Mouse (Mus musculus) hindbrain, embryonic 14.5 days (tissue): ENCODE measurements around the gene Izumo4. TPM values are rescaled to one million over a fixed set of nuclear protein-coding genes. Genes with fewer than 3 reads are reported as not detected.

ENCODE experiments used
- ATAC-seq: fragments of 200-750 bp; cut with Nextera tagmentation; 2 replicates; pipeline ENCODE4 v1.8.0; 2017; ENCODE audit warnings: moderate number of reproducible peaks, mild to moderate bottlenecking, moderate TSS enrichment, moderate library complexity; ENCODE audit not compliant: low FRiP score
- DNase-seq: peaks from one replicate; pipeline ENCODE4 v3.0.0-alpha.2; 2015; ENCODE audit warnings: low spot score
- H3K27ac ChIP-seq: fragments of 300-500 bp; sonication (generic); 2 replicates; pipeline ENCODE4 v1.5.1; 2014; ENCODE audit warnings: mild to moderate bottlenecking, moderate library complexity
- H3K27me3 ChIP-seq: fragments of 300-500 bp; sonication (generic); 2 replicates; pipeline ENCODE4 v1.6.1; 2014; ENCODE audit warnings: mild to moderate bottlenecking, low read length, mixed read lengths; ENCODE audit not compliant: control insufficient read depth, insufficient read depth
- H3K36me3 ChIP-seq: fragments of 300-500 bp; sonication (generic); replicated peaks from 2 replicates; pipeline ENCODE4 v1.6.1; 2014; ENCODE audit not compliant: control insufficient read depth, insufficient read depth
- H3K4me1 ChIP-seq: fragments of 300-500 bp; sonication (generic); replicated peaks from 2 replicates; pipeline ENCODE4 v1.6.1; 2014; ENCODE audit warnings: antibody characterized with exemption, low read length, mixed read lengths; ENCODE audit not compliant: control insufficient read depth, insufficient read depth
- H3K4me2 ChIP-seq: fragments of 300-500 bp; sonication (generic); replicated peaks from 2 replicates; pipeline ENCODE4 v1.6.1; 2014; ENCODE audit warnings: mild to moderate bottlenecking, moderate library complexity
- H3K4me3 ChIP-seq: fragments of 300-500 bp; sonication (generic); replicated peaks from 2 replicates; pipeline ENCODE4 v1.5.1; 2014; ENCODE audit warnings: mild to moderate bottlenecking, low read length
- H3K9ac ChIP-seq: fragments of 300-500 bp; sonication (generic); 2 replicates; pipeline ENCODE4 v1.6.1; 2014
- H3K9me3 ChIP-seq: fragments of 300-500 bp; sonication (generic); 2 replicates; pipeline ENCODE4 v1.6.1; 2016; ENCODE audit warnings: low read length; ENCODE audit not compliant: control insufficient read depth
- WGBS: fragments of 180-500 bp; shearing (Covaris S2); extraction: QIAGEN DNeasy Blood & Tissue Kit; methylation state at CpG from one replicate; pipeline ENCODE4 v1.1.7; 2014; 5-methylcytosine and 5-hydroxymethylcytosine counted together
- polyA plus RNA-seq: library from polyadenylated mRNA; unstranded; fragments of >200 nt; fragmentation: Nextera tagmentation; extraction: Ambion mirVana; gene quantifications from 2 replicates; pipeline ENCODE4 v1.2.1, GENCODE M21; 2014

Gene Izumo4
- polyA plus RNA-seq, 1 experiment from 2014 or later = 20.4 TPM

- Histone ChIP-seq H3K4me3 (no peak overlapping the region), H3K9me3 (no peaks in the 10 kb centered on the region), H3K27me3 (no peaks in the 10 kb centered on the region), H3K36me3 (no peaks in the 10 kb centered on the region), H3K4me2 (peak overlapping the region; percentile 32), H3K9ac (no peak overlapping the region; the same call in 1 of the 2 replicates), H3K4me1 (peaks cover 25% of the 10 kb centered on the region), H3K27ac (peak overlapping the region; percentile 17; the same call in 1 of the 2 replicates)
- DNase-seq (peak; percentile 87), ATAC-seq (no peak)
- 14% methylated on average over 10 of the region's 10 CpGs for WGBS
Observed at GRCm38 (mm10) chr10:80659213-80659612, 42.8 kb upstream of the Izumo4 start.

GRCm38 (mm10) chr10:80661149-80661548 is 40.8 kb upstream of the Izumo4 start:
- Histone ChIP-seq H3K36me3 (peaks cover 9% of the 10 kb centered on the region), H3K4me1 (peaks cover 13% of the 10 kb centered on the region), H3K27me3 (no peaks in the 10 kb centered on the region), H3K9ac (no peak overlapping the region), H3K9me3 (no peaks in the 10 kb centered on the region), H3K27ac (no peak overlapping the region), H3K4me3 (no peak overlapping the region), H3K4me2 (no peak overlapping the region)
- DNase-seq (no peak), ATAC-seq (no peak)
- WGBS = 38% methylated on average over 5 of the region's 5 CpGs

- DNase-seq (no peak), ATAC-seq (no peak)
- H3K36me3 ChIP-seq = peaks cover 34% of the 10 kb centered on the region
- no peak overlapping the region for H3K4me2 ChIP-seq
- no peak overlapping the region for H3K4me3 ChIP-seq
- no peak overlapping the region; the same call in 1 of the 2 replicates for H3K27ac ChIP-seq
- WGBS = 67% methylated on average over 5 of the region's 5 CpGs
- H3K9me3 ChIP-seq = no peaks in the 10 kb centered on the region
- peaks cover 5% of the 10 kb centered on the region; the same call in 1 of the 2 replicates for H3K4me1 ChIP-seq
- H3K9ac ChIP-seq = no peak overlapping the region
- H3K27me3 ChIP-seq = no peaks in the 10 kb centered on the region
Observed at GRCm38 (mm10) chr10:80663485-80664196, 38.3 kb upstream of the Izumo4 start.

GRCm38 (mm10) chr10:80664197-80665015 is 37.6 kb upstream of the Izumo4 start:
- Histone ChIP-seq H3K27ac (no peak overlapping the region; the same call in 1 of the 2 replicates), H3K4me2 (0 out of 2 replicates have a peak overlapping the region, but pooled peaks have one; percentile 2)
- ATAC-seq = no peak

GRCm38 (mm10) chr10:80665016-80665380 is 37.0 kb upstream of the Izumo4 start:
- no peak overlapping the region for H3K27ac ChIP-seq
- H3K27me3 ChIP-seq = no peaks in the 10 kb centered on the region
- no peak overlapping the region for H3K4me2 ChIP-seq
- H3K9me3 ChIP-seq = no peaks in the 10 kb centered on the region
- peak overlapping the region; percentile 11; the same call in 1 of the 2 replicates for H3K9ac ChIP-seq
- H3K4me3 ChIP-seq = no peak overlapping the region
- 25% methylated on average over 10 of the region's 10 CpGs for WGBS
- peaks cover 48% of the 10 kb centered on the region for H3K36me3 ChIP-seq
- H3K4me1 ChIP-seq = no peaks in the 10 kb centered on the region; the same call in 1 of the 2 replicates
- DNase-seq (no peak), ATAC-seq (no peak)

More at GRCm38 (mm10) chr10:80664197-80665015, 37.6 kb upstream of the Izumo4 start:
- peak overlapping the region; percentile 11; the same call in 1 of the 2 replicates for H3K9ac ChIP-seq
- DNase-seq = no peak
- H3K27me3 ChIP-seq = no peaks in the 10 kb centered on the region
- 46% methylated on average over 16 of the region's 16 CpGs for WGBS
- H3K4me1 ChIP-seq = no peaks in the 10 kb centered on the region; the same call in 1 of the 2 replicates
- H3K9me3 ChIP-seq = no peaks in the 10 kb centered on the region
- H3K4me3 ChIP-seq = no peak overlapping the region
- peaks cover 42% of the 10 kb centered on the region for H3K36me3 ChIP-seq

- DNase-seq (no peak), ATAC-seq (no peak)
- H3K36me3 ChIP-seq = peaks cover 52% of the 10 kb centered on the region
- no peaks in the 10 kb centered on the region; the same call in 1 of the 2 replicates for H3K4me1 ChIP-seq
- no peaks in the 10 kb centered on the region for H3K27me3 ChIP-seq
- H3K9me3 ChIP-seq = no peaks in the 10 kb centered on the region
- H3K9ac ChIP-seq = no peak overlapping the region
- 65% methylated on average over 4 of the region's 4 CpGs for WGBS
- no peak overlapping the region for H3K27ac ChIP-seq
- no peak overlapping the region for H3K4me2 ChIP-seq
- H3K4me3 ChIP-seq = no peak overlapping the region
Observed at GRCm38 (mm10) chr10:80665459-80665858, 36.5 kb upstream of the Izumo4 start.

- no peak overlapping the region for H3K4me3 ChIP-seq
- H3K4me2 ChIP-seq = no peak overlapping the region
- H3K27me3 ChIP-seq = no peaks in the 10 kb centered on the region
- DNase-seq = no peak
- WGBS = 72% methylated on average over 10 of the region's 10 CpGs
- H3K27ac ChIP-seq = no peak overlapping the region
- H3K9ac ChIP-seq = no peak overlapping the region
- ATAC-seq = no peak
- peaks cover 59% of the 10 kb centered on the region for H3K36me3 ChIP-seq
- H3K9me3 ChIP-seq = no peaks in the 10 kb centered on the region
- H3K4me1 ChIP-seq = no peaks in the 10 kb centered on the region; the same call in 1 of the 2 replicates
Observed at GRCm38 (mm10) chr10:80665981-80666733, 35.8 kb upstream of the Izumo4 start.

GRCm38 (mm10) chr10:80666837-80667412 is 35.1 kb upstream of the Izumo4 start:
- no peak for DNase-seq
- Histone ChIP-seq H3K4me3 (no peak overlapping the region), H3K9me3 (no peaks in the 10 kb centered on the region), H3K36me3 (peaks cover 66% of the 10 kb centered on the region), H3K9ac (no peak overlapping the region), H3K27ac (no peak overlapping the region), H3K4me1 (no peaks in the 10 kb centered on the region; the same call in 1 of the 2 replicates), H3K4me2 (no peak overlapping the region), H3K27me3 (no peaks in the 10 kb centered on the region)
- no peak for ATAC-seq
- 85% methylated on average over 19 of the region's 19 CpGs for WGBS
